Mouse (Mus musculus): ENCODE data around the gene Arrdc5. TPM values are rescaled to one million over a fixed set of nuclear protein-coding genes. Genes with fewer than 3 reads are reported as not detected.

The Arrdc5 gene
- not detected in 2 replicates for polyA plus RNA-seq (2012; rRNA removed)

DNA sequence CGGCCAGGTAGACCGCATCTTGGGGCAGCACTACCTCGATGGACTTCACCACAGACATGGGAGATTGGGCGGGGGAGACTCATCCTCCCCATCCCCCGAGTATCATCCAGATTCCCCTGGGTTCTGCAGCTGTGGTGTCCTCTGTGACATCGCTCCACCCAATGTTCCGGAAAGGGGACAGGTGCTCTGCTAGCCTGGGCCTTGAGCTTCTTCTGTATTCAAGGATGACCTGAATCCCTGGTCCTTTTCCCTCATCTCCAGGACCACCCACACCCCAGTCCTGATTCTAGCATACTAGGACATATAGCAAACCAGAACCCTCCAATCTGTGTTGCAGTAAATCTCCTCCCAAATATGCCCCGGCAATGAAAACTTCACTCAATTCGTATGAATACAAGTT, at the start of gene Arrdc5:
Arrdc5 (minus strand) TSS at position 101 of the 400 bp plus-strand sequence.
- DNase-seq (ENCODE audit: low read depth, low spot score), result no peak
- 87% methylated on average over 9 of the region's 9 CpGs for WGBS

DNA sequence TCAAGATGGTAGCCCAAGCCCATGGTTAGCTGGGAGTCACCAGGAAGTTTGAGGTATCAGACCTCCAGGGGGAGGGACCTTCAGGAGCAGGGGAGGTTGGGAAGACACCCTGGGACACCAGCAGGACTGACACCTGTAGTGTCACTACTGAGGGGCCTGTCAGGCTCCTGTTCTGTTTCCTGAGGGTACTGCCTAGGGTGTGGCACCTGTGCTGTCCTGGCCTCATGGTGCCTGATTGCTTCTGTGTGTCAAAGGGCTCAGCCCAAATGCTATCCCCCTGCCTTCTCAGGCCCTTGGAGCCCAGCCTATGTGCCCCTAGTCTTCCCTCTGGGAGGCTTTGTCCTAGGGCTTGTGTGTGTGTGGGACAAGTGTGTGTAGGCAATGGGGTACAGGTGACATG, 48.5 kb upstream of the Arrdc5 start:
- no peak for DNase-seq (ENCODE audit: low read depth, low spot score)

DNA sequence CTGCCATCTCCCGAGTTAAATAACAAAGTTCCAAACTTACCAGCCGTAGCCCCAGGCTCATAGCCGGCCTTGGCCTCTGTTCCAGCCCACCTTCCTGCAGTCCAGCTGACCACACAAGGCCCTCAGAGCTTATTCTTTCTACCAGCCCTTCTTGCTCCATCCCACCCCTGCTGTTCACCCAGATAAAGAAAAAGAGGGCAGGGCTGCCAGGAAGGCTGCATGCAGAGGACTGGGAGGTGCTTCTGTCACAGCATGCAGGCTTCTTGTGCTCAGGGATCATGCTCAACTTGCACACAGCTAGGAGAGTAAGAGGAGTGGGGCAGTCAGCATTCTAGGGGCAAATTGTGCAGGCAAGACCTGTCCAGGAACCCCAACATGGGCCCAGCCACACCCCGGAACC, 48.0 kb upstream of the Arrdc5 start:
- DNase-seq (ENCODE audit: low read depth, low spot score), result no peak
- WGBS, result 76% methylated on average over 4 of the region's 4 CpGs

DNA sequence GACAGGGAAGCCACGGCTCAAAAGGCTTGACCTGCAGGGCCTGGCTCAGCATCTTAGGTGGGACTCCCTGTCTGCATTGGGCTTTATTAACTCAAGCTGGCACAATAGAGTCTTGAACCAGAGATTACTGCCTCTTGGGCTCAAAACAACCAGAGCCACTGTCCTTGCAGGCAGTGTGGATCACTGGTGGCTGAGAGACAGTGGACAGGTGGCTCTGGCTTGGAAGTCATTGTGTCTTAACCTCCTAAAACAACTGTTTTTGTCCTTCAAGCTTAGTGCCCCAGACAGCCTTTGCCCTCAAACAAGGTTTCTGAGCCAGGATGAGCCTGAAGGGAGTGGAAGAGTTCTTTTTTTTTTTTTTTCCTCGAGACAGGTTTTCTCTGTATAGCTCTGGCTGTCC, 45.3 kb upstream of the Arrdc5 start:
- 59% methylated on average over 2 of the region's 2 CpGs for WGBS
- DNase-seq (ENCODE audit: low read depth, low spot score), result no peak

DNA sequence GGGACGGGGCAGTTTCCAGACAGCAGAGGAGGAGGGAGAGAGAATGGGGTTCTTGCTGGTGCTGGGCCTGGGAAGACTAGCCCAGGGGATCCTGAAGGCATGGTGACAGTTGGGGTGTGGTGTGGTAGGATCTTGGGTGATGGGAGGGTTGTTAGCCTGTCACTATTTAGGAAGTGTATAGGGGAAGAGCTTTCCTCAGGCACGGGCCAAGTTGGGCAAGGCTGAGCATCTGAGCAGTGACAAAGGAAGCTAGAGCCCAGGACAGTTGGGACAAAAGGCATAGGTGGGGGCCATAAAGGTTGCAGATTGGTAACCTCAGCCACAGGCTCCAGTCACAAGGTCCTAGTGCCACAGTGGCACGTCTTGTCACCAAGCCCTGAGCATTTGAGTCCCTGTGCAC, 43.4 kb upstream of the Arrdc5 start:
- DNase-seq (ENCODE audit: low read depth, low spot score), result no peak
- 81% methylated on average over 3 of the region's 3 CpGs for WGBS

DNA sequence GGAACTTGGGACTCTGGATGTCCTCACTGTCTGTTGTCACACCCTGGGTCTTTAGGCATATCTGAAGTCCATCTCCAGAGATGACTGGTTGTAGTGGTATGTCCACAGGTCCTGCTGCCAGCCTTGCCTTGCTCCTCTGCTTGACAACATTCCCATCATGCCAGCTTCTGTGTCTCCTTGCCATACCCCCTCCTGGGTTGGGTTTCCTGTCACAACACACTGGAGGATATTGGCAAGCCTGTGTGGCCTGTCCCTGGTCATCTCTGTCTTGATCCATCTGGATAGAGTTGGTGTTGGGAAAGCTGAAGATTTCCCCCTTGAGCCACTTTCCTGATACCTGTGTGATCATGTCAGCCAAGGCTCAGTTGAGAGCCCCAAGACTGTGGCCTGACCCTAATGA, 40.6 kb upstream of the Arrdc5 start:
- DNase-seq (ENCODE audit: low read depth, low spot score), result no peak

DNA sequence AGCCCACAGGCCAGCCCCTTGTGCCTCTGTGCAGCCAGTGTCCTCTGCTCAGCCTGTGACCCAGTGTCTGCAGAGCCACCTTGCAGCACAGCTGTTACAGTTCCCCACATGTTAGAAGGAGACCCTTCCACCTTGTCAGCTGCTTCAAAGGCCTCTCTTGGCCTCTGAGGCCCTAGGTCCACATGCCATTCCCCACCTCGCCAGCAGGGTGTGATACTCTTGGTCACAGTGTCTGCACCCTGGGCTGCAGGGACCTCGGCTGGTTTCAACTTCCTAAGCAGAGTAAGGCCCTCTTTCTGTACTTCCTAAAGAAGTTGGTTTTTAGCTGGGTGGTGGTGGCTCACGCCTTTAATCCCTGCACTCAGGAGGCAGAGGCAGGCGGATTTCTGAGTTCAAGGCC, 38.8 kb upstream of the Arrdc5 start:
- 63% methylated on average over 4 of the region's 4 CpGs for WGBS
- no peak for DNase-seq (ENCODE audit: low read depth, low spot score)

DNA sequence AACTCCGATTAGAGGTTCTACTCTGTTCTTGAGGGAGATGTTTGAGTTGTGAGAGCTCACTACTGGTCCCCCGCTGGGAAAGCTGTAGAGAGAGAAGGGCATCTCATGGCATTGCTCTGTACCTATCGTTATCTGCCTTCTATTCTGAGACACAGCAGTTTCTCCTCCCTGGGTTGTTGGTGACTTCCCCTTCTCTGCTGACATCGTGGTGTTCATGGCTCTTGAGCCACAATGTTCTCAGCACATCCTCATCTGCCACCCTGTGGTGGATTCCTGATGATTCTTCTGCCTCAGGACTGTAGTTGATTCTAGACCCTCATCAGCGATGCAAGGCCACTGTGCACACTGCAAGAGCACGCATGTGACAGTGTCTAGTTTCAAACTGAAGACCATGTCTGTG, 37.7 kb upstream of the Arrdc5 start:
- 80% methylated on average over 6 of the region's 6 CpGs for WGBS
- no peak for DNase-seq (ENCODE audit: low read depth, low spot score)

DNA sequence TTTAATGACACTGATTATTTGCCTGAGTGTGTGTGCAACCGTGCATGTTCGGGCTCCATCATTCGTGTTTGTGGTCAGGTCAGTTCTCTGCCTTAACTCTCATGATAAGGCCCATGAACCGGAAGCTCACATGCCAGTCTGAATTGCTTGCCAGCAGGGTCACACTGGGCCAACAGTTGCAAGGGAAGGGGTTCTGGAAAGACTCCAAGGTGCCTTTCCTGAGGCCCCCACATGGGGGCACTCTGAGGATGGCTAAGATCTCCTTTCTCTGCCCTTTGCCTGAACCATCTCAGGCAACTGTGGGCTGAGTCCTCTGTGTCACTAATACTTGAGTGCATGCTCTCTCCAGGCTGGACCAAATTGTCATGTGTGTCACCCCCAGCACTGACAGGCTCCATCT, 37.1 kb upstream of the Arrdc5 start:
- DNase-seq (ENCODE audit: low read depth, low spot score), result no peak
- 17% methylated on average over 4 of the region's 4 CpGs for WGBS

DNA sequence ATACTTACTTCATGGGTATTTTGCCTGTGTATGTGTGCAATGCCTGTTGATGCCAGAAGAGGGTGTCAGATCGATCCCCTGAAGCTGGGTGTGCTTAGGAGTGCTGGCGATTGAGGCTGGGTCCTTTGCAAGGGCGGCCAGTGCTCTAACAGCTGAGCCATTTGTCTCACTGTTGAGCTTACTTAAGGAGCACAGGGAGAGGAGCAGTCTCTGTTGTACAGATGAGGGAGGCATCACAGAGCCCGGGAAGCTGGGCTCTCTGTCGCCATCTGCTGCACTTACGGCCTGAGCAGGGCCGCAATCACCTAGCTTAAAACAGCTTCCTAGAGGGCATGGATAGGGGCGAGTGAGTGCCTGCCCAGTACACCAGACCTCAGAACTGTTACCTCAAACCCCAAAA, 32.9 kb upstream of the Arrdc5 start:
- 63% methylated on average over 8 of the region's 8 CpGs for WGBS
- no peak for DNase-seq (ENCODE audit: low read depth, low spot score)

DNA sequence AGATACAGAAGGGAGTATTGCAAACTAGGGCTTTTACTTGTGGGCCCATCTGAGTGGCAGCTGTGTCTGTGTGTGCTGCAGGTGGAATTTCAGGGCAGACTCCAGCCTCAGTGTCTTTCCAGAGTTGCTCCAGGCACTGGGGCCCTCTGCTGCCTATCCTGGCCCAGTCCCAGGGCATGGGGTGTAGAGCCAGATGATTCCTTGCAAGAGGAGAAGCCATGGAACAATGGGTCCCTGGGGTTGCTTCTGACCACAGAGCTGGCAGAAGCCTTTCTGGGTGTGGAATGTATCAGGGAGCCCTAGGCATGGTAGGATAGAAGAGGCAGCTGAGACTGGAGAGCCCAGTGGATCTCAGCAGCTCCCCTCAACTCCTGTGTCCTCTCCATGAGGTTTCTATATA, 31.2 kb upstream of the Arrdc5 start:
- no peak for DNase-seq (ENCODE audit: low read depth, low spot score)

DNA sequence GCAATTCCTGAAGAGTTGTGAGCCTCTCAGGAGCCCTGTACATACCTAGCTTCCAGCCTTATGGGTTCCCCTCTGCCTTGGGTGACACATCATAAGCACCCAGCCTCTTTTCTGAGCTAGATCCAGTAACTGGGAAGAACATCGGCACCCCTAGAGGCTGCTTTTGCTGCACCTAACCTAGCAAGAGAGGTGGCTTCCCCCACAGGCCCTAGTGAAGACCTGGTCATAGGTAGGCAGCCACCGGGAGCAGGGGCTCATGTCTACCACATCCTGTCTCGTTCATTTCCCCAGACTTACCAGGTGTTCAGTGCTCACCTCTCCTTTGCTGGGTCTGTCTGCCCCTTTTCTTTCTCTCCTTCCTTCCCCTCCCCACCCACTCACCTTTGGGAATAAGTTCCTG, 30.3 kb upstream of the Arrdc5 start:
- WGBS, result 55% methylated on average over 3 of the region's 3 CpGs
- no peak for DNase-seq (ENCODE audit: low read depth, low spot score)

DNA sequence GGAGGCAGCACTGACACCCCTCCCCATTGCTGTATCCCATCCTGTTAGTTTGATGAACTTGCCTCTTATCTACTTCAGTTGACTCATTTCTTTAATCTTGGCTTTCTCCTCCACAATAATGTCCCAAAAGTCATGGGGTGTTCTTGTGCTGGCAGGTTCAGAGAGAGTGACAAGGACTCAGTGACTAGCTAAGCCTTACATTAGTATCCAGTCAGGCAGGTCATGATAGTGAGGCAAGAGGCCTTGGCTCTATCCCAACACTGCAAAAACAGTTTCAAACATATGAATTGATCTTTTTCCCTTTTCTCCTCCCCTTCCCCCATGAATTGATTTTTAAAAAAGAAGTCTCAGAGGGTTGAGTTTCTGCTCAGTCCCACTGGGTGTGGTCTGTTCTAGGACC, 29.2 kb upstream of the Arrdc5 start:
- no peak for DNase-seq (ENCODE audit: low read depth, low spot score)

DNA sequence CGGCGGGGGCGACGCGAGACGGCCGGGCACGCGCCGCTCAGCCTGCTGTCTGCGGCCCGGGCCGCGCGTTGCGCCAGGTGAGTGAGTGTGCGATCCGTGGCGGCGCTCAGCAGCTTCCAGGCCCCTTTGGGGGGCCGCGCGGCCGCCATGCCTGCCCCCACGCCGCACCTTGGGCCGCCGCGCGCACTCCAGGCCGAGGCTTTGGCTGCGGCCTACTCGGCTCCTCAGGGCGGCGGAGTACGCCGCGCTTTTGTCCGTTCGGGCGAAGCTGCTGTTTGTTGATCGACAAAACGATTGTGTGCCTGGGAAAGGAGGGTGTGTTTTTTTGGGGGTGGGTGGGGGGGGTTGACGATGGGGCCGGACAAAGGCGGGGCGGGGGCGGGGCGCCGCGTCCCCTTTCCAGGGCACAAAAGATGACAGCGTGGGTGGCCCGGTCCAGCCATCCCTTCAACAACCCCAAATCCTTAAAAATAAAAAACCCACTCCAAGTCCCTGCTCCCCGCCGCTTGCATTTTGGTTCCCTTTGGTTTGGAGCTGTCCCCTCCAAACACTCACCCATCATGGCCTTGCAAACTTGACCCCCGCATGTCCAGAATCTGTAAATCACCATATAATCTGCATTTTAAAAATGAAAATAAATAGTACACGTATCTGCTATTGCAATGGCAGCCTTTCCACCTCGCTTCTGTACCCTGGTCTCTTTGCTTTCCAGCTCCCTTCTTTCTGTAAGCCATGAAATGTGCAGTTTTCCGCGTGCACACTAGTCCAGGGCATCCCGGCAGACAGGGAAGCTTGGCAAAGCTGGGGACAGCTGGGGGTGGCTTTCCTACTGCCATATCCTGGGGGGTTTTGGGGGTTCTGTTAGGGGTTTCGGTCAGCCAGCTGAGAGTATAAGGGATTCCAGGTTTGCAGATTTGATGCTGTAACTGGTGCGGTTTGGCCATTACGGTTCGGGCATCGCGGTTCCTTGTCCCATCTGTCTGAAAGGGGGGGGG, 26.4 kb upstream of the Arrdc5 start:
- 1% methylated on average over 67 of the region's 67 CpGs for WGBS
- no peak for DNase-seq (ENCODE audit: low read depth, low spot score)

DNA sequence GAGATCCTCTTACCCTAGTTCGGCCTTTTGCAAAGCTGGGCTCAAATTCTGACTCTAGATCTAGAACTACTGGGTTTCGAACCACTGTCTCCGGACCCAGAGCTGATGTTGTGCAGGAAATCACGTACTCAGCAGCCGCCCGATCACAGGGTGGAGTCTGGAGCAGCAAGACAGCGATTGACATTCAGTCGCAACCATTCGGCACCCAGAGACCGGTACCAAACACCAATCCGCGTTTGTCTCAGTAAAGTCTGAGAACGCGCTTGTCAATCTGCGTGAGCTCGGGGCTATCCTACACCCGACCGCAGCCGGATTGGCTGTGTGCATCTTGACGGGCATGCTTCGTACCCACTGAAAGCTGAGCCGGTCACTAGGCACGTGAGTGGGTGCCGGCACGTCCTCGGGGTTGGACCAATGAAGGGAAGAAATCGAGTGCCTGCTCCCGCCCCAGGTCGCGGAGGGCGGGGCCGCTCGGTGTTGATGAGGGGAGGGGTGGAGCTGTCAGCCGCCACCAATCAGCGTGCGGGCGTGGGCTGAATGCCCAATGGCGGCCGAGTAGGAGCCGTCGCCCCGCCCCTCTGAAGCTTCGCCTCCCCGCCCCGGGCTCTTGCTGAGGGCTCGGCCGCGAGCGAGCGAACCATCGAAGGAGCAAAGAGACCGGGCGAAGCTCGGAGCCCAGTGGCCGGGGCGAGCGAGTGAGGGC, 25.5 kb upstream of the Arrdc5 start, which contains the start of gene Kdm4b:
Kdm4b (plus strand) TSS at position 613 of the 703 bp plus-strand sequence.
- DNase-seq (ENCODE audit: low read depth, low spot score), result peak; percentile 96
- under 1% methylated on average over 57 of the region's 57 CpGs for WGBS

DNA sequence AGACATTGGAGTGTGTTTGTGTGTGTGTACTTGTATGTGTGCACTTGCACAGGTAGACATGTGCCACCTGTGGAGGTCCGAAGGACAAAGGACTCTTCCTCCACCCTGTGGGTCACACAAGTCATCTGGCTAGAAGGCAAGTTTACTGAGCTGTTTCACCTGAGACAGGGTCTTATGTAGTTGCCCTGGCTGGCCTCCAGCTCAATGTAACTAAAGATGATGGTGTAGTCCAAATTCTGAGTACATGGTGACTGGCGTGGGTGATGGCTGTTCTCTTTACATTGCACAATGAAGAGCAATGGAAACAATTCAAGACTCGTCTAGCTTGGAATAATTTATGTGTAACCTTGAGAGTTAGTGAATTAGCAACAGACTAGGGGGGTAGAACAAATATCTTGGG, 24.3 kb upstream of the Arrdc5 start:
- no peak for DNase-seq (ENCODE audit: low read depth, low spot score)
- WGBS, result 64% methylated on average over 3 of the region's 3 CpGs

DNA sequence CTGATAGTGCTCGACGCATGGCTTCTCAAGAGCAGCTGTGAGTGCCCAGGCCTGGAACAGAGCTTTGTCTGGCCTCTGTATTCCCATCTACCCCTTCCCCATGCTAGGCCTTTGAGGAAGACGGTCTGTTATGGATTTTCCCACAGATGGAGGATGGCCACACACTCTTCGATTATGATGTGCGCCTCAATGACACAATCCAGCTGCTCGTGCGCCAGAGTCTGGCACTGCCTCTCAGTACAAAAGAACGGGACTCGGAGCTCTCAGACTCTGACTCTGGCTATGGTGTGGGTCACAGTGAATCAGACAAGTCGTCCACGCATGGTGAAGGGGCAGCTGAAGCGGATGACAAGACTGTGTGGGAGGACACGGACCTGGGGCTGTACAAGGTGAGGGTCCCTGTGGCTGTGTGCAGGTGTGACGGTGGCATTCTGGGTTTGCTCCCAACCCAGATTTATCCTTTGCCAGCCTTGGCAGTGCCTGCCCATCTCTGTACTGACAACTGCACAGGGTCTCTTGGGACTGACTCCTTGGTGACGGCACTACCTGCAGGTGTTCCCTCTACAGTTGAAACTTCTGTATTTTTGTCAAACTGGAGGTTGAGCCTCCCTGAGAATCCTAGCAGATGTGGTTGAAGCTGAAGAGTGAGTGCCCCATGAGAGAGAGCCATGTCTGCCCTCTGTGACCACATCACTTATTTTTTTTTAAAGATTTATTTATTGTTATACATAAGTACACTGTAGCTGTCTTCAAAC, 9.3 kb upstream of the Arrdc5 start:
- DNase-seq (ENCODE audit: low read depth, low spot score), result no peak
- 84% methylated on average over 15 of the region's 15 CpGs for WGBS

DNA sequence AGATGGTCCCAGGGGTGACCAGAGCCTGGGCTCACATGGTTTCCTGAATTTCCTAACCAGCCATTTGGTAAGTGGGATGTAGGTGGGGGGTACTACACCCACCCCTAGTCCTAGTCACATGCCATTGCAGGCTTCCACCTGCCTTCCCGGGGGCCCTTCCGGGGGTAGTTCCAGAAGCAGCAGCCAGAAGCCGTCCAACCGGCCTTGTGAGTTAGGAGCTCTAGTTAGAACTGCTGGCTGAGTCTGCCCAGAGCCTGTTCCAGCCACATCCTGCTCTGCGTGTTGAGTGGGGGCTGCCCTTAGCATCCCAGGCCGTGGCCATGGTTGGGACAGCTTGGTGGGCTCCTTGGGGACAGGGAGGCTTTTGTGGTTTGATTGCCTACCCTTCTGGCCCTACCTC, 8.0 kb upstream of the Arrdc5 start:
- 49% methylated on average over 6 of the region's 6 CpGs for WGBS
- DNase-seq (ENCODE audit: low read depth, low spot score), result no peak

DNA sequence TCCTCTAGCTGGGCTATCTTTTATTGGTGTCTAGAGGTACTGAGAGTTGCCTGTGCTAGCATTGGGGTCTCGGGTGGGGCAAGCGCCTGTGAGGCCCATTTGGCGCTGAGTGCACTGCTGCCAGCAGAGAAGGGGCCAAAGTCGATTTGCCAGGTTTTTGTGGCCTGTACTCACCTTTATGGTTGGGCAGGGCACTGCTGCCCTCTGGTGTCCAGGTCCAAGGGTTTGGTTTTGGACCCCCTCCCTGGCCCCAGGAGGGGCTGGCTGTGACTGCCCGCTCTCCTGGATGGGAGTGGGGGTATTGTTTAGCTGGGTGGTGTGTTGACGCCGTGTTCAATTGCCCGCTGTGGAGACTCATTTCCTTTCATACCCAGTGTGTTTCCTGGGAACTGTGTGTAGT, 5.7 kb upstream of the Arrdc5 start:
- 44% methylated on average over 8 of the region's 8 CpGs for WGBS
- no peak for DNase-seq (ENCODE audit: low read depth, low spot score)

DNA sequence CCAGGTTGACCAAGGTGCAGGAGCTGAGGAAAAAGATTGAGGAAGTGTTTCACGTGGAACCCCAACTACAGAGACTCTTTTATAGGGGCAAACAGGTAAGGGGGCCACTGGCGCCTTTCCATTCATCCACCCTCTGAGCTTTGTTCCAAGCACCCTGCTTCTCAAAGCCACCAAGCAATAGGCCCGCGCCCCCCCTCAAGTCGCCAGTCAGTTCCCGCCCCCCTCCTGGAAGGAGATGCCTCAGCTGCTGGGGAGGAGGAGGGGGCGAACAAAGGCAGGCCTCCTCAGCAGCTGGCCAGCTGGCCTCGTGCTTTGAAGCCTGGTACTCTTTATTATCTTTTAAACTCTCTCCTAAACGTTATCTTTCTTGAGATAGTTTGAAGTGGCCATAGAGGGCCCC, 5.1 kb upstream of the Arrdc5 start:
- WGBS, result 30% methylated on average over 9 of the region's 9 CpGs
- DNase-seq (ENCODE audit: low read depth, low spot score), result no peak

All from large intestine, adult 2 months (tissue).